Mouse (Mus musculus): ENCODE data around the gene Olfr1301.

Olfr1301 gene

GRCm38 (mm10) chr2:111750706-111751105 is at the start of gene Olfr1301:
Olfr1301 (plus strand) TSS chr2:111751006.
- Histone ChIP-seq H3K36me3 (ENCODE audit: control insufficient read depth, insufficient read depth, low read length, poor library complexity, severe bottlenecking) (no peaks in the 10 kb centered on the region), H3K27me3 (ENCODE audit: control insufficient read depth, insufficient read depth, low read length, poor library complexity, severe bottlenecking) (no peaks in the 10 kb centered on the region)
- DNase-seq (ENCODE audit: low read depth, low spot score), result no peak

- no peaks in the 10 kb centered on the region for H3K27me3 ChIP-seq (ENCODE audit: control insufficient read depth, insufficient read depth, low read length, poor library complexity, severe bottlenecking)
- H3K36me3 ChIP-seq (ENCODE audit: control insufficient read depth, insufficient read depth, low read length, poor library complexity, severe bottlenecking), result no peaks in the 10 kb centered on the region
- no peak for DNase-seq (ENCODE audit: low read depth, low spot score)
Observed at GRCm38 (mm10) chr2:111726739-111727138, 24.1 kb upstream of the Olfr1301 start.

- no peaks in the 10 kb centered on the region for H3K36me3 ChIP-seq (ENCODE audit: control insufficient read depth, insufficient read depth, low read length, poor library complexity, severe bottlenecking)
- no peak for DNase-seq (ENCODE audit: low read depth, low spot score)
- no peaks in the 10 kb centered on the region for H3K27me3 ChIP-seq (ENCODE audit: control insufficient read depth, insufficient read depth, low read length, poor library complexity, severe bottlenecking)
Observed at GRCm38 (mm10) chr2:111777129-111777528, 26.3 kb downstream of the Olfr1301 start, which contains the start of gene Olfr1302. Olfr1302 (plus strand) TSS chr2:111777429.

Data from splenic B cell, adult 2 months (primary cell).